Mouse (Mus musculus): ENCODE measurements around the gene Hexim1.

The Hexim1 gene

DNA sequence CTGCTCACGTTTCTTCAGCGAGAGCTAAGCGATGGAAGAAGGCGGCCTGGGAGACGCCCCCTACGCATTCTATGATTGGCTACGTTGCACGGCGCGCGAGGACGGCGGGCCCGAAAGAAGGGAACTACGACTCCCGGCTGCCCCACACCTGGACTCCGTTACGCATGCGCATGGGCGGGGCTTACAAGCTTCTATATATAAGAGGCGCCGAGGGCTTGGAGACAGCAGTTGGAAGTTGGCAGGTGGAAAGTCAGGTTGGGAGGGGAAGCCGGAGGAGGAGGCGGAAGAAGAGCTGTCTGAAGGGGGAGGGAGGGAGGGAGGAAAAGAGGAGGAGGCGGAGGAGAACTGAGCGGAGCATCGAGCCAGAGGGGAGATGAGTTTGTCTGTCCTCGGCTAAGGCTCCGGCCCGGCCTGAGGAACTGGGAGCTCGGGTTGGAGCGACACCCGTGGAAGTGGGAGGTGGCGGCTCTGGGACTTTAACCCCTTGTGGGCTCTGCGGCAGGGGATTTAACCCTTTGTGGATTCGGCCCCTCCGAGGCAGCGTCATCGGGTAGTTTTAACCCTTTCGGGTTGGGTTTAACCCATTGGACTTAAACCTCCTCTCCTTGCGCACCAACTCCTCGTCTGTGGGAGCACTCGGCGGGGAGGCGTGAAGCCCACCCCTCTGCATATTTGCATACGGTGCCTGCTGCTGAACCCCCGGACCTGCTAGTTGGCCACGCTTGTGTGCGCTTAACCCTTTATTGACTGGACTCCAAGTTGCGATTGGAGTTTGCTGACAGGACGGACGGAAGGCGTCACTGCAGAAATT lies at the start of gene Hexim1:
TSS of gene Hexim1 (plus strand) at position 224 of the 811 bp plus-strand sequence.
- peak; percentile 100 for DNase-seq (ENCODE audit: inconsistent age in 2 of 2, low spot score in 1 of 2)

DNA sequence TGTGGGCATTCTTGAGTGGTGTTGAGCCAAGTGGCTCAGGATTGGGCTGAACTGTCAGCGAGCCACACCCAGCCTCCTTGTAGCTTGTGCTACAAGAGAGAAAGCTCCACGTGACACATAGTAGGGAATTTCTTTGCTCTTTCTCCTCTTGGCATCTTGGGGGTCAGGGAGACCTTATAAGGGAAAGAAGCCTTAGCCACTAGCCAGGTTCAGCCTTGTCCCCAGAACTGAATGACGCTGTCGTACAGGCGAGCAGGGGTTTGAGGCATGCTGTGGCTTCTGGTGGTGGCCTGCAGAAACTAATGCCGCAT lies 49.0 kb upstream of the Hexim1 start:
- DNase-seq (ENCODE audit: inconsistent age in 2 of 2, low spot score in 1 of 2), result no peak

DNA sequence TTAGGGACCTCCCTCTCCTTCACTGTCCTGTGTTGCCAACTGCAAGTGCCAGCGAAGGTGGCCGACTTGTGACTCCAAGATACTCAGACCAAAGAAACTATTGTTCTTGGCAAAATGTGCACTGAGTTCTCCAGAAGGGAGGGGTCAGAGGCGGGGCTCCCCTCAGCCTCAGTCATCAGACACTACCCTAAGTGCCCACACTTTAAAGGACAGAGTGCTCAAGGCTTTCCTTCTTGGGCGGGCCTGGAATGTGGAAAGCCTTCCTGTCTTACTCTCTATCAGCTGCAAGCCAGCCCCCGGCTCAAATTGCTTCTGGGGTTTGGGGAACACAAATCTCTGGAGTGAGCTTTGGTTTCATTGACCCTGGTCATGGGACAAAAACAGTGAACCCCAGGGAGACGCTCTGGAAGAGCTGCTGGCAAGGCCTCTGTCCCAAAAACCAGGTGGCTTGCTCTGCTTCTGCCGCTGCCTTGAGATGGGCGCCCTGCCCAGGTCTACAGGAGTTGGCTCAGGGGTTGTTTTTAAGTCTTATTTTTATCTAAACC lies 48.5 kb upstream of the Hexim1 start:
- DNase-seq (ENCODE audit: inconsistent age in 2 of 2, low spot score in 1 of 2), result peak; percentile 49 to 66

DNA sequence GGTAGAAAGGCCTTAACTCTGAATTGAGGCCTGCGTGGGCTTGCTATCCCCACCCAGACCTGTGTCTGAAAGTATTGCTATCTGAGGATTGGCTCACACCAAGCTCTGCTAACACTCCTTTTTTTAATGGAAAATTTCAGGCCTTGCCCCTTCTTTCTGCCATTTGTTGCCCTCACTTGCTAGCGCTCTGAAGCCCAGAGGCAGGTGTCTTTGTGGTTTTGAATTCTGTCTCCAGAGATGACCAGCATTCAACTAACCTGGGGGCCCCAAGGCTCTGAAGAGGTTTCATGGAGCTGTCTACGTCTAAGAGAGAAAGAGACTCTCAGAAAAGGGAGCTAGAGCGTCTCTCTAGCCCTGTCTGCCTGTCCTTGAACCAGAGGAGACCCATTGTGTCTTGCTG lies 47.8 kb upstream of the Hexim1 start:
- DNase-seq (ENCODE audit: inconsistent age in 2 of 2, low spot score in 1 of 2), result peak in 1 of 2 experiments; percentile 3

DNA sequence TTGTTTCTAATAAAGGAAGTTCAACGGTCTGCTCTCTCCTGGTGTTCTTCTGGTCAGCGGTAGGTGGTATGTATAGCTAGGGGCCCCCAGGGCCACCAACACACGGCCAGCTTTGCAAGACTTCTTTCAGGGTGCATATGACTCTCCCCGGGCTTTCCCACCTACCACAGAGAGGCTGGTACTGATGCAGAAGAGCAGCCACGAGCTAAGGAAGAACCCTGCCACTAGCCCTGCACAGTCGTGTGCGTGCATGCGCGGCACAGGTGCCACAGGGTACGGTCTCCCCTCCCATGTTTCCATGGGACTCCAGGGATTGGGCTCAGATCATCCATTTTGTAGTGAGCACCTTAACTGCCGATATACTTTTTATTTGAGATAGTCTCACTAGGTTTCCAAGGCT lies 47.1 kb upstream of the Hexim1 start:
- peak in 1 of 2 experiments; percentile 7 for DNase-seq (ENCODE audit: inconsistent age in 2 of 2, low spot score in 1 of 2)

DNA sequence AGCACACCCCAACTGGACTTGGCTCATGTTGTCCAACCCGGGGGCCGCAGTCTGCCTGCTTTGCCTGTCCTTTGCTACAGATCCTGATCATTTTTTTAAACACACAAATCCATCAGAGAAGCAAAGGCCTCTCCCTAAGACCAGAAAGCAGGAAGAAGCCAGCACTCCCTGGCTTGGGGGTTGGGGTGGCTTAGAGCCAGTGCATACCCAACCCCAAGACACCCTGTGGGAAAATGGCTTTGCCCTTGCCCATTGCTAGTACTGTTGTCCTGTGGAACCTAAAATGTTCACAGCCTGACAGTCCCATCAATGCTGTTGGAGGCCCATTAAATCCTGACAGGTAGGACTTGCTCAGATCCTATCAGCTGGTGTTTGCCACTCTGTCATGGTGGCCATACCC lies 46.3 kb upstream of the Hexim1 start:
- peak in 1 of 2 experiments; percentile 4 for DNase-seq (ENCODE audit: inconsistent age in 2 of 2, low spot score in 1 of 2)

DNA sequence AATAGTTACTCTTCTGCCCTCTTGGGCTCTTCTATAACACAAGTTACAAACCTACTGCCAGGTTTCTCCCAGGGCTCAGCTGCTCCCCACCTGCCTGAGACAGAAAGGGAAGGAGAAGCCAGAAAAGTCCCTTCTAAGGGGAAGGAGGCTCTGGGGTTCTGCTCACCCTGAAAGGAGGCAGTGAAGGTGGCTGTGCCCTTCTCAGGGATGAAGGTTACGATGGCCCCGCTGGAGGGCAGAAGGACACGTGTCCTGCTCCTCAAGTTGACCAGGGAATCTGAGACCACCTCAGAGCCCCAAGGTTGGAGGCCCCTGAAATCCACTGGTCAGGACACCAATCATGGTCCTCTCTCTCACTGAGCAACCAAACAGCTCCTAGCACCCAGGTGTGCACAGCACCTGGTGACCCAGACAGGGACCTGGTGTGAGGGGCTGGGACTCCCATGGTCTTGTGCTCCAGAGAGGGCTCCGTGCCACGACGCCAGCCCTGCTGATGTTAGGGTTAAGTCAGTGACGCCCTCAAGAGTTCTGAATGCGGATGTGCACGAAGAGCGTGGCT lies 45.6 kb upstream of the Hexim1 start:
- DNase-seq (ENCODE audit: inconsistent age in 2 of 2, low spot score in 1 of 2), result peak in 1 of 2 experiments; percentile 2

DNA sequence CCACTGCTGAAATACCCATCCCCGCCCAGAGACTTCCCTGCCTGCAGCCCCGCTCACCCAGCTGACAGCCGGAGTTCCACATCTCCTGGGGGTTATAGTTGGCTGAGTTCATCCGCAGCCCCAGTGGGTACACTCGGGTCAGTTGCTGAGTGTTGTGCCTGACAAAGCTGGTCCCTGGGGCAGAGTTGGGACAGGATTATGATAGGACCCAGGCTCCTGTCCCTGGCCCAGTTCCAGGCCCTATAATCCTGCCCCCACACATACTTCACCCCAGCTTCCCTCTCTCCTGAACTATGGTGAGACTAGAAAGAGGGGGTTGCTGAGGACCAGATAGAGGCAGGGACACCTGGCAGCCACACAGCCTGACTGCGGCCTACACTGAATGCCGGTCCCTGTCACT lies 42.4 kb upstream of the Hexim1 start:
- peak in 1 of 2 experiments; percentile 5 for DNase-seq (ENCODE audit: inconsistent age in 2 of 2, low spot score in 1 of 2)

DNA sequence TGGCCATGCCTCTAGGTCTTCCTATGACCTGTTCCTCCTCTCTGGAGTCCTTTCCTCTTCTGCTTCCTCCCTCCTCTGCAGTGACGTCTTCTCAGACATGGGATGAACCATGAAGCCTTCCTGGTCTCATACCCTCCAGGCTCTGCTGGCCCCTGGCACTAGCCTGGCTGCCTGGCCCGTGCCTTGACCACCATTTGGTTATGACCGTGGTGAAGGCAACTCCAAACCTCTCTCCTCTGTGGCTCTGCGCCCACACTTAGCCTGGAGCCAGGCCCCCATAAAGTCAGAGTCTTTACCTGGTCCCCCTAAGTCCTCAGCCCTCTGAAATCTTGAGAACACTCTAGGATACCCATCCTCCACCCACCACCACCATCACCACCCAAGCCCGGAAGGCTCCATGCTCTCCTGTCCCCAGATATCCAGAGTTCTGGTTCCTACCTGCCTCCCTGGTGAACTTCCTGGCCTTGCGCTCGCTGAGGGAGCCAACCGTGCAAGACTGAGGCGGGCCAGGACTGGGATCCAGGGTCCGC lies 41.8 kb upstream of the Hexim1 start:
- no peak for DNase-seq (ENCODE audit: inconsistent age in 2 of 2, low spot score in 1 of 2)

DNA sequence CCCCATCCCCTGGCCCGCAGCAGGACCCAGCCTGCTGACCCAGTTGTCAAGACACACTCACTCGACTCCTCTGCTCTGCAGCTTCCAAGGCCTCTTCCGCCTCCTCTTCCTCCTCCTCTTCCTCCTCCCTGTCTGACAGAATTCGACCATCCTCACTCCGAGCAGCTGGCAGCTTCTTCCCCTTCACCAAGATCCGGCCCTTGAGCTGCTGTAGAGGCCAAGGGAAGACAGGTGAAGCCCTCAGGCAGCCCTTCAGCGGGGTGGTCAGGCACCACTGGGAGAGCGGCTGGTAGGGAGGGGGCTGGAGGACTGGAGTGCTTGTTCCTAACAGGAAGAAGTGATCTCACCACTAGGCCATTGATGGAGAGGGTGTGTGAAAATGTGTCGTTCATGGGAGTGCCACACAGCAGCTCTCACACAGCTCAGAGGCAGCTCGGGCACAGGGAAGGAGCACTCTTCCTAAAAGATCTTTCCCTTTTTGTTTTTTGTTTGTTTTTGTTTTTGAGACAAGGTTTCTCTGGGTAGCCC lies 41.2 kb upstream of the Hexim1 start:
- DNase-seq (ENCODE audit: inconsistent age in 2 of 2, low spot score in 1 of 2), result no peak

DNA sequence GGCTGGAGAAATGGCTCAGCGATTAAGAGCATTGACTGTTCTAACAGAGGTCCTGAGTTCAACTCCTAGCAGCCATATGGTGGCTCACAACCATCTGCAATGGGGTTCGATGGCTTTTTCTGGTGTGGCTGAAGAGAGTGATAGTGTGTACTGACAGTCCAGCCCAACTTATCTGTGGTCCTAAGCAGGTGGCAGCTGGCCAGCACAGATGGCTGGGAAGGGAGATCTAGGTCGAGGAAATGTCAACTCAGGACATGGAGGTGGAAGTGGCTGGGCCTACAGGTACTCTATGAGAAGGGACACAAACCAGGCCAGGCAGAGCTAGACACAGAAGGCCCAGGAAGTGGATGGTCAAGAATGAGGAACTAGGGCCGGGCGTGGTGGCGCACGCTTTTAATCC lies 40.0 kb upstream of the Hexim1 start:
- no peak for DNase-seq (ENCODE audit: inconsistent age in 2 of 2, low spot score in 1 of 2)

DNA sequence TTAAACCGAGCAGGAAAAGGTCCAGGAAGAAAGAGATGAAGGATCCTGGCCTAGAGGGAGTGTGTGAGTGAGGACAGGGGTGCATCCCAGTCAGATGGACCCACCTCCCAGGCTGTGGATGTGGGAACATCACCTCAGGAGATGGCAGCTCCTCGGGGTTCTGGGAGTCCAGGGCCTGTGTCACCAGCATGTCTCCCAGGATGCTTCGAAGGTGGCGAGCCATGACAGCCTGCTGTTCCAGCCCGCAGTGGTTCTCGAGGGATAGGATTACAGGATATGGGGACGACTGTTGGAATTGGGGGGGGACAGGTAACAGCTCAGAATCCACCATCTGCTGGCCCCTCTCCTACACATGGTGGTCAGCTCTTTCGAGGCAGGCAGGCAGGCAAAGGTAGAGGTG lies 39.5 kb upstream of the Hexim1 start:
- DNase-seq (ENCODE audit: inconsistent age in 2 of 2, low spot score in 1 of 2), result no peak

DNA sequence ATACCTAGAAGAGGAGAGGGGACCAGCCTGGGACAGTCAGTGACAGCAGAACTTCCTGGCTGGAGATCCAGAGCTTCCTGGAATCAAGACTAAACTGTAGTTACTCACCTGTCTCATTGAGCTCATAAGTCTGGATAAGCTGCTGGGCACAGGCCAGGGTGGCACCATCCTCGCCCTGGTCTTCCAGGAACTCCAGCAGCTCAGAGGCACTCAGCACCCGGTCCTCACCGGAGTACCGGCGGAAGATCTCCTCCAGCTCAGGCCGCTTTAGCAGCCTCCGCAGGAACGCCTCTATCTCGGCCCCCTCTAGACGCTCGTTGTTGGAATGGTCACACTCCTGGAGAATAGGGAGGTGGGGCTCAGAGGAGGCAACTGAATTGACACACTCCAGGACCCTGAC lies 37.9 kb upstream of the Hexim1 start:
- no peak for DNase-seq (ENCODE audit: inconsistent age in 2 of 2, low spot score in 1 of 2)

DNA sequence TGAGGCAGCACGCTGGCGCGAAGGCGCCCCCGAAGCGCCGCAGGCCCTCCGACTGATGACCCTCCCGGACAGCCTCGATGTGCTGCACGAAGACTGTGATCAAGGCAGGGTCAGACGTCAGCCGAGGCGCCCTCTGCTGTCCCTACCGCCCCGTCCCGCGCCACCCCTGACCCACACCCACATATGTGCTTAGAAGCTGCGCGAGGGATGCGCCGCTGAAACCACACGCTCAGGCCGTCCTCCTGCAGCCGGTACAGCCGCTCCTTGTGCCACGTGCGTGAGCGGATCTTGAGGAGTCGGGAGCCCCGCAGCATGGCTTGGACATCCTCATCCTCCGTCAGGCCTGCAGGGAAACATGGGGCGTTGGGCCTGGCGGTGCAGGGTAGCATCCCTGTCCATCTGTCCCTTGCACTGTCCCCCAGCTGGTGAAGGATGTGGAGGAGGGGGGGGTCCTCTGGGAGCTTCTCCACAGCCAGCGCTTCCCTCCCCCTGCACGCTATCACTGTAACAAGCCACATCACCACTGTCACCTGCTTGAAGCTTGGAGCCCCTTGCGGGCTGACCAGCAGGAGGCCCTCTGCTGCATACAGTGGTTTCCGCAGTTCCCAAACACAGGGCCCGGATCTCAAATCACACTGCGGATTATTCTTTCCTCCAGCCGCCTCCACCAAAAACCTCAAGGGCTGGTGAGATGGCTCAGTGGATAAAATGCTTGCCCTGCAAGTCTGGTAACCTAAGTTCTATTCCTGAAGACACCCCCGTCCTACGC lies 35.5 kb upstream of the Hexim1 start:
- DNase-seq (ENCODE audit: inconsistent age in 2 of 2, low spot score in 1 of 2), result no peak

DNA sequence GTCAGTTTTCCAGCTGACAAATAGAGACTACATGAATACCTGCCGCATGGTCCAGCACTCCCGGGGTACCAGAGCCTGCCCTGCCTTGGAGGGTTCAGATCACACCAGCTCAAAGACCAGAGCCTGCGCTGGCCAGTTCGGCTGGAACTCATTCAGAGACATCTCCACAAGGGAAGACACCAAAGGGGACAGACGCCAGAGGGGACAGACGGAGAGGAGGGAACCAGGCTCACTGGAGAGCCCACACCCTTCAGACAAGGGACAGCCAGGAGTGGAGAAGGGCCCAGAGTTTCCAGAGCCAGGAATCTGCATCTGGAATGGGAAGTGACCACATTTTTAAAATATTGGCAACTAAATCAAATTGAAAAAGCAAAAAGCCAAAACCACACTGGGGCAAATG lies 34.4 kb upstream of the Hexim1 start:
- no peak for DNase-seq (ENCODE audit: inconsistent age in 2 of 2, low spot score in 1 of 2)

DNA sequence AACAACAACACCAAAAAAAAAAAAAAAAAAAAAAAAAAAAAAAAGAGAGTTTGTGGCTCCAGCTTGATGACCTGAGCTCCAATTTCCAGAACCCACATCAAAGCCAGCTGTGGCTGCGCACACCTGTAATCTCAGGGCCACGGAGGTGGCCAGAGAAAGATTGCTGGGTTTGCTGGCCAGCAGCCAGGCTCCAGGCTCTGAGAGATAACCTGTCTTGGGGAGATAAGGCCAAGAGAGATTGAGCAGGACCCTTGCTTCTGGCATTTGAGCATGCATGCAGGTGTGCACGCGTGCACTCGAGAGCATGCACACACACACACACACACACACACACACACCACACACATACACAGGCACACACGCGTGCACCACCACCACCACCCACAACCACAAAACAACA lies 22.7 kb upstream of the Hexim1 start:
- peak in 1 of 2 experiments; percentile 18 for DNase-seq (ENCODE audit: inconsistent age in 2 of 2, low spot score in 1 of 2)

DNA sequence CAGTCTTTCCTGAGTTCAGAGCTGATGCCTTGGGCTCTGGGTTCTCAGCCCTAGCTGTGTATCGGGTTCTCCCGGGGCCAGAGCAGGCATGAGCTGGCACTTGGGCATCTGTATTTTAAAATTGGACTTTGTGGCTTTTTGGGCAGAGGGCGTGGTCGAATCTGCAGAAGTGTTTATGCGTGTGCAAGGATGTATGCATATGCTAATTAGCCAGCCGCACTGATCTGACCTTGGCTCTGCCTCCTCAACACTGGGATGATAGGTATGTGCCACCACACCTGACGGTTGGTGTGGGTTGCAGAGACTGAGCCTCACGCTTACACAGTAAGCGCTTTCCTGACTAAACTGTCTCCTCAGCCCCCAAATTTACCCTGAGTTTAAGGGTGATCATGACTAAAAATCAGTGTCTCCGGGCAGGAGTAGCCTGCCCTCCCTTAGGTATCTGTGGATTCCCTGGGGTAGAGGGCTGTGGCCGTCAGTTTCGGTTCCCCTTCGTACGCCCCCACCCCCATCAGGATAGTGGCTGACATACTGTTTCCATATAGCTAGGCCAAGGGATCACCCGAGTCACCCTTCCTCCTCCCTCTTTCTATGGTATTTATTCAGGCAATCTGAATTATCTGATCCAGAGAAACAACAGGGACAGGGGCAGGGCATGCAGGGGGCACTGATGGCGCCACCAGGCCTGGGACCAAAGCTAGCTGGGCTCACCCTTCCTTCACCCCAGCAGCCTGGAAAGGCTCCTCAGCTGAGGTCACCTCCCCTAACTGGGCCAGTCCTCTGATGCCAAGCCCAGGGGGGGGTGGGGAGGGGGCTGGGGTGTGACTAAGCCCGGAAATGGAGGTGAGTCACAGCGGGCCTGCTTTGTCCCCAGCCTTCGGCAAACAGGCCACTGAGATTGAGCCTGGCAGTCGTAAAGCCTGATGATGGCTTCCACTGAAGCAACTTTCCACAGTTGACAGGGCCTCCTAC lies 21.9 kb upstream of the Hexim1 start:
- peak; percentile 79 to 87 for DNase-seq (ENCODE audit: inconsistent age in 2 of 2, low spot score in 1 of 2)

DNA sequence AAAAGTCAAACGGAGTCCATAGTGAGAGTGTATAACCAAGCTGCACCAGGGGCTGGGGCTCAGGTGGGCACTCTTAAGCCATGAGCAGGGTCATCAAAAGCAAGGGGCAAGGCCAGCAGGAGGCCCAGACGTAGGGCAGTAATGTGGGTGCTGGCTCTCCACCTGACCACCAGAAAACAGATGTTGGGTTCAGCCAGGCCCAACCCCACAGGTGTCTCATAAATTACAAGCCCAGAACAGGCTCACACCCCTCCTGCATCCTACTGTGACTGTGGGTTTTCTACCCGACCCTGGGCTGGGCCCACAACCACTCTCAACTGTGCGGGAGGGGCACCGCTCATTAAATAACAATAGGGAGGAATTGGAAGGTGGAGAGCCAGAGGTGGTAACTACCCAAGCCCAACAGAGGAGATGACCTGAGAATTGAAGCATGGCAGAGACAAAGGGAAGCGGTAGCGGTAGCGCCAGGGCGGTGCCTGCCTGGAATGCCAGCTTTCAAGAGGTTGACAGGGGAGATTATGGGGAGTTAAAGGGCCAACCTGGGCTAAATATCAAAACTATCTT lies 20.8 kb upstream of the Hexim1 start:
- peak in 1 of 2 experiments; percentile 25 for DNase-seq (ENCODE audit: inconsistent age in 2 of 2, low spot score in 1 of 2)

DNA sequence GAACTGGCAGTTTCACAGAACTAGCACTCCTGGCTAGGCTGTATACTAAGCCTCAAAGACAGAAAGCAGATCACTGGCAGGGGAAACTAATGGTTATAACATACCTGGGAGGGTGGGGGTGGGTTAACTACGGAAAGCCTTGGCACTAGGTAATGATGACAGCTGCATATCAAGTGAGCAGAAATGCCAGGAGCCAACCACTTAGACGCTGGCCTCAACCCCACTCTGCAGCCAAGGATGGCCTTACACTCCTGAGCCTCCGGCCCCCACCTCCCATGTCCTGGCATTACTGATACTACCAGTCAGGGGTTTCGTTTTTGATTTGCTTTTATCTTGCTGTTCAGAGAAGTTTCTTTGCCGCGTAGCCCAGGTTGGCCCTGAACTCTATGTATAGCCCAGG lies 20.2 kb upstream of the Hexim1 start:
- no peak for DNase-seq (ENCODE audit: inconsistent age in 2 of 2, low spot score in 1 of 2)

All from adrenal gland, adult (tissue).